Mouse (Mus musculus) natural killer cell, adult 2 months (primary cell): ENCODE results near the gene Rbpms2.
A peak's percentile ranks its signal among the peaks of the same experiment; 100 is the strongest.
"Not testable (repeated sequence)": the region's sequence is repeated elsewhere in the genome, so short reads cannot be mapped to it uniquely, and the experiment has no call there.

ENCODE experiments used
- DNase-seq, 2 experiments: peaks; one replicate each; pipeline ENCODE4 v3.0.0; 2022; ENCODE audit warnings: low spot score in 2 of 2

Rbpms2 gene

GRCm38 (mm10) chr9:65655540-65655939 is 26.1 kb downstream of the Rbpms2 start:
- DNase-seq, result peak in 1 of 2 experiments; percentile 12

- no peak for DNase-seq
Observed at GRCm38 (mm10) chr9:65657218-65657617, 27.8 kb downstream of the Rbpms2 start.

- DNase-seq, result no peak
Observed at GRCm38 (mm10) chr9:65661029-65661428, 31.6 kb downstream of the Rbpms2 start.

- no peak for DNase-seq
Observed at GRCm38 (mm10) chr9:65661493-65661892, 32.0 kb downstream of the Rbpms2 start.

- DNase-seq, result peak in 1 of 2 experiments; percentile 39
Observed at GRCm38 (mm10) chr9:65664163-65664562, 34.7 kb downstream of the Rbpms2 start.

- peak; percentile 36 to 55 for DNase-seq
Observed at GRCm38 (mm10) chr9:65666042-65666441, 36.6 kb downstream of the Rbpms2 start.

- no peak for DNase-seq
Observed at GRCm38 (mm10) chr9:65667701-65668100, 38.3 kb downstream of the Rbpms2 start, which contains the start of gene Oaz2. Oaz2 (plus strand) TSS chr9:65668001.

GRCm38 (mm10) chr9:65671431-65671931 is 42.0 kb downstream of the Rbpms2 start:
- no peak for DNase-seq

- DNase-seq, result no peak
Observed at GRCm38 (mm10) chr9:65672996-65673395, 43.5 kb downstream of the Rbpms2 start.

- DNase-seq, result no peak
Observed at GRCm38 (mm10) chr9:65675461-65676357, 46.3 kb downstream of the Rbpms2 start.

- peak; percentile 91 to 93 for DNase-seq
Observed at GRCm38 (mm10) chr9:65676358-65677118, 47.1 kb downstream of the Rbpms2 start.

GRCm38 (mm10) chr9:65677119-65677462 is 47.6 kb downstream of the Rbpms2 start:
- no peak for DNase-seq

GRCm38 (mm10) chr9:65679181-65679761 is 49.8 kb downstream of the Rbpms2 start:
- DNase-seq, result no peak

GRCm38 (mm10) chr9:65680938-65681633 is 51.6 kb downstream of the Rbpms2 start:
- no peak for DNase-seq

- no peak for DNase-seq
Observed at GRCm38 (mm10) chr9:65681634-65681940, 52.1 kb downstream of the Rbpms2 start.

- no peak for DNase-seq
Observed at GRCm38 (mm10) chr9:65682183-65682582, 52.7 kb downstream of the Rbpms2 start.

- DNase-seq, result no peak
Observed at GRCm38 (mm10) chr9:65682994-65683393, 53.5 kb downstream of the Rbpms2 start.

- DNase-seq, result no peak
Observed at GRCm38 (mm10) chr9:65684704-65685103, 55.3 kb downstream of the Rbpms2 start.

- DNase-seq, result not testable (repeated sequence)
Observed at GRCm38 (mm10) chr9:65689869-65690268, 60.4 kb downstream of the Rbpms2 start.

- DNase-seq, result no peak
Observed at GRCm38 (mm10) chr9:65692466-65692865, 63.0 kb downstream of the Rbpms2 start.

GRCm38 (mm10) chr9:65692959-65693603 is 63.6 kb downstream of the Rbpms2 start:
- DNase-seq, result no peak
